Mouse (Mus musculus) MEL-GATA-1-ER (cell line): ENCODE data around the gene Kng2.
"Not testable (repeated sequence)": the region's sequence is repeated elsewhere in the genome, so short reads cannot be mapped to it uniquely, and the experiment has no call there.

Experiments used
- DNase-seq: peaks from one replicate; pipeline ENCODE4 v3.0.0-alpha.2; 2012; ENCODE audit warnings: low read depth; ENCODE audit errors: extremely low read depth

Kng2 gene

GRCm38 (mm10) chr16:23028966-23029600 lies at the start of gene Kng2:
TSS of gene Kng2 (minus strand) at chr16:23029482.
- not testable (repeated sequence) for DNase-seq

GRCm38 (mm10) chr16:23077516-23077915 lies 48.2 kb upstream of the Kng2 start:
- not testable (repeated sequence) for DNase-seq

DNA sequence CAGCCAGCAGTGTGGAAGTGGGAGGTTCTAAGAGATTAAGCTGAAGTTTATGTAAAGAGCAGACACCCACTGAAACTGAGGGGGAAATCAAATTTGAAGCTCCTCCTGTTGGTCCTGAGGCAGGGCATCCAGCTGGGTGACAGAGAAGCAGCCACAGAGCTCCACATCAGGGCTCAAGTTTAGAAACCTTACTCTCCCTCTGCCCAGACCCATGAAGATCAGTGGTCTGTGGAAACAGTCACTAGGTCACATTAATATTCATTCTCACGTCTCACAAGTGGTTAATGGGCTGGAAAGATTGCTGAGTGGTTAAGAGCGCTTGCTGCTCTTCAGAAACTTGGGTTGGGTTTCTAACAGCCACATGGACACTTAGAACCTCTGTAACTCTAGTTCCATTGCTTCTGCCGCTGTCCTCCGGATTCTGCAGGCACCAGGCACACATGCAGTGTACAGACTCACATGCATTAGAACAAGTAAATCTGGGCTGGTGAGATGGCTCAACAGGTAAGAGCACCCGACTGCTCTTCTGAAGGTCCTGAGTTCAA lies 31.6 kb upstream of the Kng2 start:
- DNase-seq: not testable (repeated sequence)

DNA sequence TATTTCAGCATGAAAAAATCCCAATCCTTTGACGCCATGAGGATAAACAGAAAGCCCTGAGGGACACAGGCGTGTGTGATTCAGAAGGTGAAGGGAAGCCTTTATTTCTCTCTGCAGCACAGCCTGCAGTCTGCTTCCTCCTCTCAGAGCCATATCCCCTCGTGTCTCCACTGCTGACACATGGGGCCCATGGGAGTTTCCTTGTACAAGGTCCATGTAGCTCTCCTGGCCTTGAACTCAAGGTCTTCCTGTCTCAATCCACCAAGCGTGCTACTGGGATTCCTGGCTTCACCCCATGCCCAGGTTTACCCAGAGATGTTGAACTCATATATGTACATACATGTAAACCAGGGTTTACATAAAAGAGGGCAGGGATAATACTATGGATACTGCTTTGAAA lies 30.3 kb upstream of the Kng2 start:
- not testable (repeated sequence) for DNase-seq

GRCm38 (mm10) chr16:23057668-23058447 lies 28.6 kb upstream of the Kng2 start, which contains the start of gene Kng1:
TSS of gene Kng1 (plus strand) at chr16:23057865.
- DNase-seq: not testable (repeated sequence)

- no peak for DNase-seq
These were observed 17.0 kb upstream of the Kng2 start for GRCm38 (mm10) chr16:23046319-23046718.

DNA sequence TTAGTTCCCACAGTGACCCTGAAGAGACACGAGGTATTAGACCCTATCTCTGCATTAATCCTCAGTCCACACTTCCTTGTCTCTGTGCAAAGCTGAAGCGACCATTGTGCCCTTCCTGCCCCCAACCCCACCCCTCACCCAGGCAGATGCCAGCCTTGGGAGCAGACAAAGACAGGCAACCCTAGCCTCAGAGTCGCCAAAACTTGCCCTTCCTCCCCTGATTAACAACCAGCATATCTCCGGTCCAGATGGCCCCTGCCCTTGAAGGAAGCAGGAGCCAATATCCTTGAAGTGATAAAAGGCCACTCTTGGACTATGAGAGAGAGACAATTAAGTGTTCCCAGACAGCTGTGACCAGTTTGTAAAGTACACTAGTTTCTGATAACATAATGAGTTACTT lies 11.6 kb upstream of the Kng2 start:
- DNase-seq: no peak

- no peak for DNase-seq
These were observed 10.0 kb upstream of the Kng2 start for GRCm38 (mm10) chr16:23039281-23039680.

DNA sequence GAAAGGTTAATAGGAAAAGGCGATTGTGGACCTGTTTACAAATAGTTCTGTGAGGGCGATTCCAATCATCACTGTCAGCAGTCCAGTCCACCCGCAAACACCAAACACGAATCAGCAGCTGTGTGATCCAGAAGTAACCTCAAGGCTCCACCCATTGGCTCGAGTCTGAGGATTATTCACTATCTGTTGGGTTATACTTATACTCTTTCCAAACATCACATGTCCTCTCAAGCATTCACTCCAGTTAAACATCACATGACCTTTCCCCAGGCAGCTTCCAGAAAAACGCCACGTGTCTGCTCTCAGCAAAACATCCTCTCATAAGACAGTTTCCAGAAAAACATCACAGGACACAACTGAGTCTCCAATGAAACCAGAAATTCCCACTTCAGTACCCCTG lies 8.5 kb upstream of the Kng2 start:
- DNase-seq: no peak

GRCm38 (mm10) chr16:23033673-23034072 lies 4.4 kb upstream of the Kng2 start:
- DNase-seq: no peak

DNA sequence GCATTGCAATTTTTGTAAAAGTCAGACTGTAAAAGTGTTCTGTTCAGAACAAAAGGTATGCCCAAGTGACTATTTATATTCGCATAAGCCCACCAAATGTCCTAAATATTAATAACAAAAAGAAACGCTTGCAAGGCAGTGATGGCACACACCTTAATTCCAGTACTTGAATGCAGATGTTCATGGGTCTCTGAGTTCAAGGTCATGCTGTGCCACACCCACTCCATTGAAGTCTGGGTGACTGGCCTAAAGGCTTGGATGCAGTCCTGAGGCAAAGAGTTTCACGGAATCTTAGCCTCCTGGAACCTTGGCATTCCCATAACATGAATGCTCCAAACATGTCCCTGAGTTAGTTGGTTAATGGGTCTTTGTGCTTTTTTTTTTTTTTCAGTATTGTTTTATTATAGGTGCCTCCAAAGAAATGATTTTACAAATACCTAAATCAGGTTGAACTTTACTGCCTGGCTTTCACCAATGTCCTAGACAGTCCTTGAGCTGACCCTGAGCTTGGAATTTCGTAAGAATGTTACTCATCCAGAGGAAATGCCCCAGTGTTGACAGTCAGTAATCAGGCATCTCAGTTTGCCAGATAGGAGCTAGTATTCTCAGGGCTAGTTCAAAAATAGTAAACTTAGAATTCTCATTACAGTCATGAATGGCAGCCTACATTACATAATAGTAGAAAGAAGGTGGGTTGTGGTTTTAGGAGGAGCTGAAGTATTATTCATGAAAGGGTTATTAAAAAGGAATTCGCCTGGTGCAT lies 1.6 kb upstream of the Kng2 start:
- no peak for DNase-seq

DNA sequence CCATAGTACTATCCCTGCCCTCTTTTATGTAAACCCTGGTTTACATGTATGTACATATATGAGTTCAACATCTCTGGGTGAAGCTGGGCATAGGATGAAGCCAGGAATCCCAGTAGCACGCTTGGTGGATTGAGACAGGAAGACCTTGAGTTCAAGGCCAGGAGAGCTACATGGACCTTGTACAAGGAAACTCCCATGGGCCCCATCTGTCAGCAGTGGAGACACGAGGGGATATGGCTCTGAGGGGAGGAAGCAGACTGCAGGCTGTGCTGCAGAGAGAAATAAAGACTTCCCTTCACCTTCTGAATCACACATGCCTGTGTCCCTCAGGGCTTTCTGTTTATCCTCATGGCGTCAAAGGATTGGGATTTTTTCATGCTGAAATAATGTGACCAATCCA lies 1.9 kb downstream of the Kng2 start:
- DNase-seq: not testable (repeated sequence)

DNA sequence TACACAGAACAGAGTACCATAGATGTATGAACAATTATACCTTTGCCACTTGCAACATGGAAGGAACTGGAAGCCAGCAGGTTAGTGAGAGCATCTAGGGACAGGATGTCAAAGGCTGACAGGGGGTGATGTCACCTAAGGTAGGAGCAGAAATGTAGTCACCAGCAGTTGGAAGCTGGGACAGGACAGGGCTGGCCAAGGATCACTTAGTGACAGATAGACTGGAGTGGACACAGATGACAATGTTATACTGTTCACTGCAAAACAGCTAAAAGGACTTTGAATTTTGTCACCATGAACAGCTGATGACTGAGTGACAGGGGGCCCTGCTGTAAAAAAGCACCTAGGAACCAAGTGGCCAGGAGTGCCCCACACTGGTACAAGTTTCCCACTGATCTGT lies 2.7 kb downstream of the Kng2 start:
- DNase-seq: no peak

- no peak for DNase-seq
These were observed 4.2 kb downstream of the Kng2 start for GRCm38 (mm10) chr16:23025111-23025510.

GRCm38 (mm10) chr16:23020571-23020970 lies 8.7 kb downstream of the Kng2 start:
- DNase-seq: not testable (repeated sequence)

- not testable (repeated sequence) for DNase-seq
These were observed 14.6 kb downstream of the Kng2 start for GRCm38 (mm10) chr16:23014645-23015044.

GRCm38 (mm10) chr16:23013786-23014185 lies 15.5 kb downstream of the Kng2 start:
- DNase-seq: not testable (repeated sequence)

GRCm38 (mm10) chr16:22996951-22997350 lies 32.3 kb downstream of the Kng2 start:
- not testable (repeated sequence) for DNase-seq

- no peak for DNase-seq
These were observed 61.8 kb downstream of the Kng2 start for GRCm38 (mm10) chr16:22967383-22968030.

DNA sequence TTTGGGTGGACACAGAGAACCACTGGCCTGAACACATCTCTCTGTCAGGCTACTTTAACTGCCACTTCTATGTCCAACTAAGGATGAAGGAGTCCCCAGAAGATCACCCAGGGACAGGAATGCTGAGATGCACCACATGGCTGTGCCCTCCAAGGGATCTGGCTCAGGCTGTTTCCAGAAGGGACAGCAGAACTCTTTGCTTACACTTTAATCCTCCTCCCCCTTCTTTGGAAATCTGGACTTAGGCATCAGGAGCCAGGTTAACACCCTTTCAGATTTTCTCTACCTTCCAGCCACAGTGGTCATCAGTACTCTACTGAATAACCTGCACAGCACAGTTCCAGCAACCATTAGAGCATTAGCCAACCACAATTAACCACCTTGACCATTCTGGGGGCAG lies 66.0 kb downstream of the Kng2 start:
- no peak for DNase-seq

DNA sequence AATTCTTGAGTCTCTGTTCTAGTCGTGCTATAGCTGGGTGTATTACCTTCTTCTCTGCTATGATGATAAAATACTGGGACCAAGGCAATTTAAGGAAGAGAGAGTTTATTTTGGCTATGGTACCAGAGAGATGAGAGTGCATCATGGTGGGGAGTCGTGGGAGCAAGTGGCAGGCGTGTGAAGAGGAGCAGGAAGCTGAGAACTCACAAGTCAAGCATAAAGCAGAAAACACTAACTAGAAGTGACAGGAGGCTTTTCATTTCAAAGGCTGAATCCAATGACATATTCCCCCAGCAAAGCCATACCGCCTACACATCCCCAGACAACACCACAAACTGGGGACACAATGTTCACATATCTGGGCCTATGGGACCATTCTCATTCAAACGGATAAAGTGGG lies 67.0 kb downstream of the Kng2 start:
- DNase-seq: no peak
